Mouse (Mus musculus): Measurements from ENCODE around the gene Gm49321. TPM values are rescaled to one million over a fixed set of nuclear protein-coding genes. Genes with fewer than 3 reads are reported as not detected.

The Gm49321 gene
- polyA plus RNA-seq (2012) = not detected in 2 replicates

DNA sequence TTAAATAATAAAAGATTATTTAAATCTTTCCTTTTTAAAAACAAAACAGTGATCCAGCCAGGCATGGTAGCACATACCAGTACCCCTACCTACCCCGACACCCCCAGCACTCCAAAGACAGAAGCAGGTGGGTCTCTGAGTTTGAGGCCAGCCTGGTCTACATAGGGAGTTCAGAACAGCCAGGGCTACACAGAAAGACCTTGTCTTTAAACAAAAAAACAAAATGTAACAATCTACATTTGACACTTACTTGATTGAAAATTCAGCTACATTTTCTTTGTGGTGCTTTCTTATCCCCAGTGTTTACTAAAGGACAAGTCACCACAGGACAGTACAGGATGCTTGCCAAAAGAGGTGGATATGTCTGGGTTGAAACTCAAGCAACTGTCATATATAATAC, at the start of gene Gm49321:
Gene Gm49321 (plus strand): TSS at position 301 of the 400 bp plus-strand sequence.
- no peak for TF ChIP-seq GATA1 (IDR thresholded peaks at IDR 0.05; ENCODE audit: low read length)

DNA sequence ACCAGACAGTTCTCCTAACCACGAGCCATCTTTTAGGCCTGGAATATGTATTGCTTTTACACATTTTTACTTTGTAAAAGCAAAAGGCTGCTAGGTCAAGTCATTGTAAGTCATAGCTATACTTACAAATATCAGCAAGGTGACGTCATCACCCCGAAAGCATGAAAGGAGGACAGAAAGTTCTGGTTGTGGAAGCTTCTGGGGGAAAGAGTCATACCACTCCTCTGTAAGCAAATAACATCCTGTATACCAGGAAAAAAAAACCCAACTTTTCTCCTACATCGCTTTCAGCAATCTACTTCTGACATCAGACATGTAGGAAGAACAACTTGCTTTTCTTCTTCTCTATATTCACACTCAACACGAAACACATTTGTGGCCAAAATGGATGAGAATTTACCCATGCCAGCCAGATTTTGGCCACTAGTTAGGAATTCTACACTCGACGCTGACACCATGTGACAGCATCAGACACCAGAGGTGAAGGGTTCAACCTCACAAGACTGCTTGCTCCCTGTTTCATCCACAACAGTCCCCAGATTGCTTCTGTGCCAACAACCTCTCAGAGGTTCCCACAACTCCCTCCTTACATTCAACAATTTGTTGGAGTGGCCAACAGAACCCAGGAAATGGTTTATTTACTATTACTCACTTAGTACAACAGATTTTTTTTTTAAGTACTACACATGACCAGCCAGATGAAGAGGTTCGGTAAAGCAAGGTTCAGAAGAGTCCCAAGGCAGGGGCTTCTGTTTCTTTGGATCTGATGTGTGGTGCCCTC, 49.3 kb upstream of the Gm49321 start:
- no peak for TF ChIP-seq GATA1 (IDR thresholded peaks at IDR 0.05; ENCODE audit: low read length)

DNA sequence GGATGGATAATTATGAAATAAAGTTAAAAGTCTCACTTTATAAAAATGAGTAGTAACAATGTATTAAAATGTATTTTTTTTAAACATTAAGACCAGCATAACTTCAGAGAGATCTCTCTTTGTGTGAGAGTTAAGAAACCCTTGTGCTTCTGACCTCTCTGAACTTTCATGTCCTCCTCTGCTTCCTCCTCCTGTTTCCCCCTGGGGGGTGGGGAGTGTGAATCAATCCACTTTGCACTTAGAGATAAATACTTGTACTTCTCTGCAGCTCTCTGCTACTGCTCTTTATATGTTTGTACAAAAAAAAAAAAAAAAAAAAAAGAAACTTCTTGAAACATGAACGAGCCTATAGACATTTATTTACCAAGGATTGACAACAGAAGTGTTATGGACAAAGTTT, 47.9 kb upstream of the Gm49321 start:
- no peak for TF ChIP-seq GATA1 (IDR thresholded peaks at IDR 0.05; ENCODE audit: low read length)

DNA sequence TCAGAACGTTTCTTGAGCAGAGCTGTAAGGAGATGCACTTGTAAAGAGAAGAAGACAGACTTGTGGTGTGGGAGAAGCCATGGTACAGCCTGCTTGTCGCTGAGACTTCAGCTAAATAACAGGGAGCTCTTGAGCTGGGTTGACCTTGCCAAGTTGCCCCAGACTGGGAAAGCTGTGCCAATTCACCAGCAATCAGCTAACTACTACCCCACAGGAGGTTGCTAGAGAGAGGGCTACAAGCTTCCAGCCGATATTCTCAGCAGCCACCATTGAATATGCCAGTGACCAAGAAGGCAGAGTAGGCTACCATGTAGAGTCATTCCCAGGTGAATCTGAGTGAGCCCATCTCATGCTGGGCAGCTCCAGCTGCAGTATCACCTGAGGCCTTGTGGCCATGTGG, 47.4 kb upstream of the Gm49321 start:
- TF ChIP-seq GATA1 (IDR thresholded peaks at IDR 0.05; ENCODE audit: low read length) = no peak

DNA sequence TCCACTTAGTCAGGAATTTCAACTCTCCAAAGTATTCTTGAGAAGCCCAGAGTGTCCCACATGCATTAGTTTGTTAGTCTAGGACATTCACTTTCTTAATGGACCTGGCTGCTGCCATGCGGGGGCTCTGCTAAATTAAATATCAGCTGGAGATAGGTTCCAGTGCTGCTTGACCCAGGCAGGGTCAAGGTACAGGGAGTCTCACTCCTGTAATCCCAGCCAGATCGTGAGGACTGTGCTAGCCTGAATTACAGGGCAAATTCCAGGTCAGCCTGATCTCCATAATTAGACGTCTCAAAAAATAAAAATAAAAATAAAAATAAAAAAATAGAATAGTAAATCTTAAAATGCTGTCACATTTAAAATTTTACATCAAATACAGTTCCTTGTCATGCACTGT, 44.8 kb upstream of the Gm49321 start:
- no peak for TF ChIP-seq GATA1 (IDR thresholded peaks at IDR 0.05; ENCODE audit: low read length)

DNA sequence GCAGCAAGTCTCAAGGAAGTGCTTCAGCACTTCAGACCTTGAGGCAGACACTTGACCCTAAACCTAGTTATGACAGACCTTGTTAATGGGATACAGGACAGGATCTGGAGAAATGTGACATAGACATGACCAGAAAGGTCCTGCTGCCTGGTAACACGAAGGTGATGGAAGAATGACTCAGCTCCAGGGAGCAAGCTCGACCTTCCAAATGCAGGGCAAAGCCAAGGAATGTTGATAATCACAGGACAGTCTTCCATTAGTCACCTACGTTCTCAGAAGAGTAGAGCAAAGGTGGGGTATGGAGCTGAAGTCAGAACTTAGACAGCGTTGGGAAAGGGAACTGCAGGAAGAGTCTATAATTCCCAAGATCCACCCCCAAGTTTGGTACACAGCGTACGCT, 42.6 kb upstream of the Gm49321 start:
- TF ChIP-seq GATA1 (IDR thresholded peaks at IDR 0.05; ENCODE audit: low read length) = no peak

DNA sequence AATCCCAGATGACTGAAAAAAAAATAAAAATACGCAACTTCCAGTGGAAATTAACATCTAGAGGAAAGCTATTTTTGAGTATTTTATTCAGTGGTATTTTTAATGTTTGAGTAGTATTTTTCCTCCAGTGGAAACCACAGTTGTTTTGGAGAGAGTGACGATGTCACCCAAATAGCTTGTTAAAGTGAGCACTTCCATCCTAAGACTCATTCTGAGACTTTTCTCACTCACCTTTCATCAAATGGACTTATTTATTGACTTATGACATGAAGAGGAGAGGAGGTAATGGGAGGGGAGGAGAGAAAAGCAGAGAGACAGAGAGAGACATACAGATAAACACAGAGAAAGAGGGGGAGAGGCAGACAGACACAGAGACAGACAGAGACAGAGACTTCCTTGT, 41.8 kb upstream of the Gm49321 start:
- TF ChIP-seq GATA1 (IDR thresholded peaks at IDR 0.05; ENCODE audit: low read length) = no peak

DNA sequence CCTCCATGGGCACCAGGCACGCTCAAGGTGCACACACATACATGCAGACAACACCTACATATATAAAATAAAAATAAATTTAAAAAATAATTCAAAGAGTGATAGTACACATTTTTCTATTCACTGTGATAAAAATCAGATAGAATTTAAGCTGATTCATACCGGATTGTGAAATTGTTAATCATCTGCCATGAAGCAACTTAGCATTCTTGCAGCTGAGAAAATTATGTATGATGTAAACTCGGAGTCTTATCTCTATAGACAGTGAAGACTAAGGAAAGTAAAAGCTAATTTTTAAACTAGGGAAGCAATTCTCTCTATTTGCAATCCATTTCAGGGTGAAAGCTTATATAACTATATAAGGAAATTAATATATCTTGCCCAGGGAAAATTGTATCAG, 41.0 kb upstream of the Gm49321 start:
- no peak for TF ChIP-seq GATA1 (IDR thresholded peaks at IDR 0.05; ENCODE audit: low read length)

DNA sequence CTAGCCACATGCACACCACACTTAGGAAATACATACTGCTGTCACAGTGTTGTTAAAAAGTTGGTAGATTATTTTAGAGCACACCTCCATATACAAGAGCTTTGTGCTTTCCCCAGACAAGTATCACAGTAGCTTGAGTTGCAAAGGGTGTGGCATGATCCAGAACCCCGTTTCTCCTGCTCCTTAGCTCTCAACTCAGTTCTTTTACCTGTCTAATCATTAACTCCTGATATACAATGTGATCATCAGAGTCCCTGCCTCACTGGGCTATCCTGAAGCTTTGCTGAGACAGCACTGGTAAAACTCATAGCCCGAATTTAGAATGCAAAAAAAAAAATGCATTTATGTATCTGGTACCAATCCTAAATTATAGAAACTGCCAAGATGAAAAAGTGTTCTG, 39.2 kb upstream of the Gm49321 start:
- TF ChIP-seq GATA1 (IDR thresholded peaks at IDR 0.05; ENCODE audit: low read length) = no peak

DNA sequence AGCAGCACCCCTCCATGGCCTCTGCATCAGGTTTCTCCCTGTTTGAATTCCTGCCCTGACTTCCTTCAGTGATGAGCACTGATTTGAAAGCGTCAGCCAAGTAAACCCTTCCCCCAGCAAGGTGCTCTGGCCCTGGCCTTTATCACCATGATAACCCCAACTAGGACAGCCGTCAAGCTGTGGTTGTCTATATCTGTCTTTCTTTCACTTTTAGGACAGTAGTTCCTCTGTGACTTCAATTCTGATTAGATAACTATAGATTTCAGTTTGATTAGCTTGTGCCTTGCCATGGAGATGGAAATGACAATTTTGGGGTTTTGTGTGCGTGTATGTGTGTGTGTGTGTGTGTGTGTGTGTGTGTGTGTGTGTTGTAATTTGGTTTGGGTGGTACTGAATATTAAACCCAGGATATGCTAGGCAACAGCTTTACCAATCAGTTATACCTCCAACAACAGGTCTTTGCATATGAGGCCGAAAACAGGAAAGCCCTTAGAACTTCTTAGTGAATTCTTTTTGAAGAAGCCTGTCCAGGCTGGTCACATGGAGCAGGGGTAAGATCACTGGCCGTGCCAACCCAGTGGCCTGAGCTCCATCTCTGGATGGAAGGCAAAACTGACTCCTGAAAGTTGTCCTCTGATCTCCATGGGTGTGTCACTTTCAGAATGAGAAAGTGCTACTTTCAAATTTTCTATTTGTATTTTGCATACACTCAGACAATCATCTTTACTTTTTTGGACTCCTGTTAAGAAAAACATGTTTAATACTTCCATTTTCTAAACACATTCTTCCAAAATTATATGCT, 33.1 kb upstream of the Gm49321 start:
- TF ChIP-seq GATA1 (IDR thresholded peaks at IDR 0.05; ENCODE audit: low read length) = no peak

DNA sequence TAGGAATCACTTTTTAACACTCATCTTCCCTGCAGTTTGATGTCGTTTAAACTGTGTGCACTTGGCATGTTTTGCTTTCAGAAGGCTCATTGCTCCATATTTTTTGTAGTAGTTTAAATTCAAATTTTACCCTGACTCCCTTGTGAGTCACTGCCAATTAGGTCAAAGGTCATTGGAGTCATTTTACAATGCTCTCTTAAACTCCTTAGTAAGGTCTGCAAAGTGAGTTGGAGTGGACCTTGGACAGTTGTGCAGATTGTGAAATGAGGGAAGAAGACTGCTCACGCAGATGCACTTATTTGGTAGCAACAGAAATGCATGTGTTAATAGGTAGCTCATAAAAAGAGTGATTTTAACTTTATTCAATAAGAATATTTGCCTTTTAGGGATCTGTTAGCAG, 32.4 kb upstream of the Gm49321 start:
- no peak for TF ChIP-seq GATA1 (IDR thresholded peaks at IDR 0.05; ENCODE audit: low read length)

DNA sequence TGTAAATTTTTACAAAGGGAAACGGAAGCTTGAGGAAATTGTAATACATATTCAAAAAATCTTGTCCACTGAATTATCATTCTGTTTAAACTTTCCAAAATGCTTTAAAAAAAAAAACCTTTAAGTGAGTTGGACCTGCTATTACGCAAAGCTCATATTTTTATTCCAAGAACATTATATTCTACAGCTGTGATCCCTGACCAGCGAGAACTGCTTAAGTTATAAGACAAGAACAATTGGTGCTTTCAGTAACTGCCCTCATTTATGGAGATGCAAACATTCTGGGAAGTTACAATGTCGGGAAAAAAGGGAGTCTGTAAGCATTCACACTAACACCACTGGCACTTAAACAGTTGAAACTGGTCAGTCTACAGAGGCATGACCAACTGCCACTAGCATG, 31.9 kb upstream of the Gm49321 start:
- no peak for TF ChIP-seq GATA1 (IDR thresholded peaks at IDR 0.05; ENCODE audit: low read length)

DNA sequence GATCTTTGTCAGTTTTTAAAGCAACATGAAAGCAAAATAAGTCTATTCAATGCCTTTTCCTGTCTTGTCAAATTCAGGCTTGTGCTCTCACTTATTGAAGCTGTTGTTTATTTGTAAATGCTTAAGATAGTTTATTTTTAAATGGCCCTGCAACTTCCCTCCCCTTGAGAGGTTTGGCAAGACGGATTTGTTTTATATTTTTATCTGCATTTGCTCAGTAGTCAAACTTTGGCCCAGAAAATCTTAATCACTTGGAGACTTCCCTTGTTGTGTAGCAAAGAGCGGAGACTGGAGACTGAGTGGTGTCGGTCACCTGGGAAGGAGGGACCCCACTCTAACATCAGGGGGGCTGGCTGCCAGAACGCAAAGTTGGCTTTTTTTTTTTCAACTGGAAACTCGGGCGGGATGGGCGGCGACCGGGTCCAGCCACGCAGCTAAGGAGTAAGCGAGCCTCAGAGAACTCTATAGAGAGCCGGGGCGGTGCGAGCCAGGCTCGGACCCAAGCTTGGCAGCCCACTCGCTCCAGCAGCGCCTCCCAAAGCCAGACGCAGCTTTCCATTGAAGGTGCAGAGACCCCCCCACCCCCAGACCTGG, 30.3 kb upstream of the Gm49321 start:
- no peak for TF ChIP-seq GATA1 (IDR thresholded peaks at IDR 0.05; ENCODE audit: low read length)

DNA sequence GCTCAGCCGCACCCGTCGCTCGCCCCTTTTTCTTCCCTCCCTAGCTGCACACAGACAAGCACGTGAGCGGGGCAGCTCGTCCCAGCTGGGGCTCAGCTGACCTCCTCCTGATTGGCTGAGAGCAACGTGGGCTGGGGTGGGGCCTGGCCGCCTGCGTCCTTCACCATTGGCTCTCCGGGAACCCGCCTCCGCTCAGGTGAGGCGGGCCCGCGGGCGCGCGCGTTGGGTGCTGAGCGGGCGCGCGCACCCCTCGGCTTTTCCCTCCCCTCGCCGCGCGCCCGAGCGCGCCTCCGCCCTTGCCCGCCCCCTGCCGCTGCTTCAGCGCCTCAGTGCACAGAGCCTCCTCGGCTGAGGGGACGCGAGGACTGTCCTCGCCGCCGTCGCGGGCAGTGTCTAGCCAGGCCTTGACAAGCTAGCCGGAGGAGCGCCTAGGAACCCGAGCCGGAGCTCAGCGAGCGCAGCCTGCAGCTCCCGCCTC, 29.7 kb upstream of the Gm49321 start:
- no peak for TF ChIP-seq GATA1 (IDR thresholded peaks at IDR 0.05; ENCODE audit: low read length)

DNA sequence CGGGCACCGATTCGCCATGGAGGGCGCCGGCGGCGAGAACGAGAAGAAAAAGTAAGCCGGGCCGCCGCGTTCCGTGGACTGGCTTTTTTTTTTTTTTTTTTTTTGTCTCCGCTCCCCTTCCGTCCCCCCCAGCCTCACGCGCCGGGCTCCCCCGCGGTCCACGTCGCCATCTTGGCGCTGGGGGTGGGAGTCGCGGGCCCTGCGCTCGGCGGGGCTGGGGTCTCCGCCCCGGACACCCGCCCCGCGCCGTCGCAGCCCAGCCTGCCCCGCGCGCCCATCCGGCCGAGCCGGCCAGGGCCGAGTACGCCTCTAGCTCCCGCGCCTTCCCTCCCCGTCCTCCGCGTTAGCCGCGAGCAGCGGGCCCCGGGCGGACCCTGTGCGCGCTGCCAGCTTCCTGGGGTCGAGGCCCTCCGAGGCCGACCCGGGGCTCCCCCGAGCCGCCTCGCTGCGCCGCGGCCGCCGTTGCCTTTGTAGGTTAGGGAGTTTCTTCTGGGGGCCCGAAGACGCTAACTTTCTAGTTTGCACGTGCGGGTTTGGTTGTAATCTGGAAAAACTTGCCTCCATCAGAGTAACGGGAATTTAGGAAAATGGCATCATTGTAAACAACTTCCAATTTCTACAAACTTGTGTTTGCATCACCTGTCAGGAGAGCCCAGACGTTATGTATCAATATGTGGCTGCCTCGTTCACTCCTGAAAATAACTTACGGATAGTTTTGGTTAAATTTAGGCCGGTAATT, 29.0 kb upstream of the Gm49321 start:
- no peak for TF ChIP-seq GATA1 (IDR thresholded peaks at IDR 0.05; ENCODE audit: low read length)

Data from G1E-ER4 (cell line).